Mouse (Mus musculus): ENCODE data around the gene Apobec4. TPM values are rescaled to one million over a fixed set of nuclear protein-coding genes. Genes with fewer than 3 reads are reported as not detected.

Apobec4 gene
- polyA plus RNA-seq, 1 experiment from 2014 or later = not detected

DNA sequence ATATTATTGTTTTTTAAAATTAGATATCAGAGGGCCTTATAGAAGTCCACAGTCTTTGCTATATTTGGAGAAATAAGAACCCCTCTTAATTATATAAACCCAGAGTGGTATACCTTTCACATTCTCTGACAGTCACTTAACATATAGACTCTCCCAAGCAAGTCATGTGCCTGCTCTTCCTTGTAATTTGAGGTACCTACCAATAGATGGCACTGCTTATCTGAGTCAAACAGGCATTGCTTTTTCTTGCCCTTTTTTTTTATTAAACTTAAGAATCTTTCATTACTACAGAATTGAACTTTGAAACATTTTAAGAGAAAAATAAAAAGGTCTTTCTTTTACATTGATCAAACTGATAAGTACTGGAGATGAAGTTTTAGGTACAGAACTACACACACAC lies 26.1 kb upstream of the Apobec4 start:
- no peak overlapping the region for H3K4me3 ChIP-seq (replicated peaks)
- no peaks in the 10 kb centered on the region for H3K9me3 ChIP-seq
- H3K27ac ChIP-seq = no peak overlapping the region
- H3K27me3 ChIP-seq (replicated peaks) = no peaks in the 10 kb centered on the region
- H3K36me3 ChIP-seq = no peaks in the 10 kb centered on the region
- ATAC-seq = no peak
- 0 out of 2 replicates have a peak, but pooled peaks cover 3% of the 10 kb centered on the region for H3K4me1 ChIP-seq (replicated peaks)
- no peak overlapping the region for H3K9ac ChIP-seq
- H3K4me2 ChIP-seq (replicated peaks) = no peak overlapping the region

DNA sequence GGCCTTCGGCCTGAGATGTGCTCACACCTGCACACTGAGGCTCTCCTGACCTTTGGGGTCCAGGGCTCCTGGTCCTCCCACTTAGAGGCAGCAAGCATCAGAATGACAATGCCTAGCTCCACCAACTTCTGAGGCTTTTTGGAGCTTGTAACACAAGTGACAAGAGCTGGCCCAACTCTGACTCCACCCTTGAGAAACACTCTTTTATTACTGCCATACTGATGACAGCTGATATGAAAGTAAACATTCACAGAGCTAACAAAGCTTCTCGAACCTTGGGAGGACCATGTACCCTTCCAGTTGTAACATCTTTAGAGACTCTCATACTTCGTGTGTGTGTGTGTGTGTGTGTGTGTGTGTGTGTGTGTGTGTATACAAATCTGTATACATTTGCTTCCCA lies 24.3 kb upstream of the Apobec4 start:
- 45% methylated on average over 3 of the region's 3 CpGs for WGBS
- Histone ChIP-seq H3K27me3 (replicated peaks) (no peaks in the 10 kb centered on the region), H3K9ac (no peak overlapping the region), H3K27ac (no peak overlapping the region), H3K9me3 (no peaks in the 10 kb centered on the region), H3K36me3 (no peaks in the 10 kb centered on the region), H3K4me1 (replicated peaks) (no peaks in the 10 kb centered on the region), H3K4me3 (replicated peaks) (no peak overlapping the region), H3K4me2 (replicated peaks) (no peak overlapping the region)
- peak; percentile 59 for ATAC-seq

DNA sequence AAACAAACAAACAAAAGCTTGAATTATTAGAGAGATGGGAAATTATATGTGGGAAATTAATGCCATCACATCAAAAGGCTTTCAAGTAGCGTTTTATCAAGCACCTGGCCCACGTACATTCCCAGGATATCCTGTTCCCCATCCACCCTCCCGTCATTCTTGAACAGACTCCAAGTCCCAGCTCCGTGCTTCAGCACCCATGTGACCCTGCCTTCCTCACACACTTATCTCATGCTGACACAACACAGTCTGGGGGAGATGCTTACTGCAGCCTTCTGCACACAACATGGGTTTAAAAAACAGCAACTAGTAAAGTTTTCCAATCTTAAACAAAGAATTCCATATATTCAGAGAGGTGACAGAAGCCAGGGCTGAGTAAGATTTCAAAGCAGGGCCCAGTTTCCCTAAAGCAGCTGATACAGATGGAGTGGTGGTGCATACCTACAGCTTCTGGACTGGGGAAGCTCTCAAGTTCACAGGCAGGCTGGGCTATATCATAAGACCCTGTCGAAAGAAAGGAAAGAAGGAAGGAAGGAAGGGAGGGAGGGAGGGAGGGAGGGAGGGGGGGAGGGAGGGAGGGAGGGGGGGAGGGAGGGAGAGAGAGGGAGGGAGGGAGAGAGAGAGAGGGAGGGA lies 22.6 kb upstream of the Apobec4 start:
- H3K36me3 ChIP-seq = no peaks in the 10 kb centered on the region
- H3K4me1 ChIP-seq (replicated peaks) = no peaks in the 10 kb centered on the region
- no peak overlapping the region for H3K4me2 ChIP-seq (replicated peaks)
- no peak overlapping the region for H3K9ac ChIP-seq
- 37% methylated on average over 4 of the region's 5 CpGs for WGBS
- no peaks in the 10 kb centered on the region for H3K9me3 ChIP-seq
- ATAC-seq = no peak; the same call in 1 of the 2 replicates
- no peak overlapping the region for H3K27ac ChIP-seq
- no peak overlapping the region for H3K4me3 ChIP-seq (replicated peaks)
- H3K27me3 ChIP-seq (replicated peaks) = no peaks in the 10 kb centered on the region

DNA sequence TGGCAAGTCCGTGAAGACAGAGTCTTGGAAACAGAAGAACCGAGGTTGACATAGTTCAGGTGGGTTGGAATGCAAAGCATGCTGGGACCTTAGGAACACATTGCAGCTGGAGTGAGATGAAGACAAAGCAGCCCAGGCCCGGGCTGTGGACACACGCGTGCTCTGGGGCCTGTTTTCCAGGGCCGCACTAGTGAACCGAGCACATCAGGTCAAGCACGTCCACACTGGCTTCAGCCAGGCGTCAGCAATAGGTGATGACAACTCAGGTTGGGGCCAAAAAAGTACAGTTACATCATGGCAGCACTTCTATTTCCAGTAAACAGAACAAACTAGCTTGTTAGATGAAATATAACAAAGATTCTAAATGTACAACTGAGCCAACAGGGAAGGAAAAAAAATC lies 11.6 kb upstream of the Apobec4 start:
- WGBS = 78% methylated on average over 9 of the region's 9 CpGs
- Histone ChIP-seq H3K9me3 (no peaks in the 10 kb centered on the region), H3K9ac (no peak overlapping the region), H3K4me2 (replicated peaks) (no peak overlapping the region), H3K27me3 (replicated peaks) (no peaks in the 10 kb centered on the region), H3K4me1 (replicated peaks) (no peaks in the 10 kb centered on the region), H3K4me3 (replicated peaks) (no peak overlapping the region), H3K27ac (no peak overlapping the region), H3K36me3 (no peaks in the 10 kb centered on the region)
- no peak for ATAC-seq

DNA sequence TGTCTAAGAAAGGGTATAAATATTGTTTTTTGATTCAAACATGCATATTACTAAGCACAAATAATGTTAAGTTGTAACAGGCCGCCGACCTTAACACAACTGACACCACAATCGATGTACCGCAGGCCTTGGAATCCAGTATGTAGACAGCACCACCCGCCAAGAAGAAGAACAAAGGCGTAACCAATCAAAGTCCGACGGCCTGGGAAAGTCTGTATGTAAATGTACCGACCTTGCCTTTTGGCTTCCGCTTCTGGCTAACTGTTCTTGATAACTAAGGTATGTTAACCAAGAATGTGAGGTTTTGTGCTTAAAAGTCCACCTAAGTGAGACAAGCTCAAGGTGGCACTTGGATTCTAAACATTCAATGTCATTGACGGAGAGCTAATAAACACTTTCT lies 11.0 kb upstream of the Apobec4 start:
- H3K27ac ChIP-seq = no peak overlapping the region
- H3K27me3 ChIP-seq (replicated peaks) = no peaks in the 10 kb centered on the region
- H3K36me3 ChIP-seq = no peaks in the 10 kb centered on the region
- H3K4me3 ChIP-seq (replicated peaks) = no peak overlapping the region
- H3K9ac ChIP-seq = no peak overlapping the region
- 90% methylated on average over 11 of the region's 11 CpGs for WGBS
- no peaks in the 10 kb centered on the region for H3K9me3 ChIP-seq
- no peak overlapping the region for H3K4me2 ChIP-seq (replicated peaks)
- ATAC-seq = no peak
- H3K4me1 ChIP-seq (replicated peaks) = no peaks in the 10 kb centered on the region

DNA sequence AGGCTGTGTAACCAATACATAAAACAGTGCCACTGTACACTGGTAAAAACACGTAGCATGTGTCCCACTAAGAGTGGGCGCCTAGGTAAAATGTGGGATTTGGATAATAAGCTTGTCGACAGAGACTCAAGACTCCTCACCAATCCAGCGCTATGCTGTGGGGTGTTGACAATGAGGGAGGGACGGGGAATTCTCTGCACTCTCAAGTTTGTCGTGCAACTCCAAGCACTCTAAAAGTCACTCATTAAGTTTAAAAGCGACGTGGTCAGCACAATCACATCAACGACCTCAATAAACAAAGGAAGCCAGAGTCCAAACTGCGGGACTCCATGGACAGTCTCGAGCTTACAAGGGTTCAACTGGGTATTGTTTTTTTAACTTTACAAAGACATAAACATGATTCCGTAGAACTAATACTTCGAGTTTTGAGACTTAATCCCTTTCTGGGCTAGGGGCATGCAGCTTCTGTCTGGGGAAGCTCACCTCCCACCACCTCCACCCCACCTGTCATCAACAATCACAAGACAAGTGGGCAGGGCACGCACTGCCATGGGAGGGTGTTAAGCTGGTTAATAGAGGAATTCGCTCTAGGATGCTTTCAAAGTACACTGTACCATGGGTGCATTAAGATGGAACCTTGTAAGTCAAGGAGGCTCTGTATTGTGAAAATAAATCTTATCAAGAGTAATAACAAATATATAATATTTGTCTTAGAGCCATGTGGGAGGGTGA lies 7.1 kb upstream of the Apobec4 start:
- no peaks in the 10 kb centered on the region for H3K27me3 ChIP-seq (replicated peaks)
- no peaks in the 10 kb centered on the region for H3K36me3 ChIP-seq
- H3K4me3 ChIP-seq (replicated peaks) = no peak overlapping the region
- no peak overlapping the region for H3K4me2 ChIP-seq (replicated peaks)
- H3K27ac ChIP-seq = no peak overlapping the region
- H3K9ac ChIP-seq = no peak overlapping the region
- WGBS = 51% methylated on average over 15 of the region's 15 CpGs
- H3K9me3 ChIP-seq = no peaks in the 10 kb centered on the region
- ATAC-seq = no peak
- H3K4me1 ChIP-seq (replicated peaks) = no peaks in the 10 kb centered on the region

DNA sequence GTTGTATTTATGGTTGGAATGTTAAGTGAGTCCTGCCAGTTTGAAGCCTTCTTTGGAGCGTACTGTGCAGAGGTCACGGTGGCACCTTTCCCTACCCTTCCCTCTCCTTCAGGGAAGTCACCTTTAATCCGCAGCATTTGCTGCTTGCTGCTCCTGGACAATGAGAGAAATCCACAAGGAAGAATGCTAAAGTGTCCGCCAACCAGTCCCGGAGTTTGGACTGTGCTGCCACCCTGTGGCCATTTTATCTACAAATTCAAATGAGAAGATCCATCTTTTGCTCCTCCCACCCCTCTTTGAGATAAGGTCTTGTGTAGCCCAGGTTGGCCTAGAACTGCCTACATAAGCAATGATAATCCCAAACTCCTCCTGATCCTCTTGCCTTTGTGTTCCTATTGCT lies 3.9 kb upstream of the Apobec4 start:
- Histone ChIP-seq H3K4me3 (replicated peaks) (no peak overlapping the region), H3K36me3 (no peaks in the 10 kb centered on the region), H3K4me1 (replicated peaks) (no peaks in the 10 kb centered on the region), H3K4me2 (replicated peaks) (no peak overlapping the region), H3K27ac (no peak overlapping the region), H3K27me3 (replicated peaks) (no peaks in the 10 kb centered on the region), H3K9me3 (no peaks in the 10 kb centered on the region), H3K9ac (no peak overlapping the region)
- 8% methylated on average over 5 of the region's 5 CpGs for WGBS
- ATAC-seq = peak; percentile 62

DNA sequence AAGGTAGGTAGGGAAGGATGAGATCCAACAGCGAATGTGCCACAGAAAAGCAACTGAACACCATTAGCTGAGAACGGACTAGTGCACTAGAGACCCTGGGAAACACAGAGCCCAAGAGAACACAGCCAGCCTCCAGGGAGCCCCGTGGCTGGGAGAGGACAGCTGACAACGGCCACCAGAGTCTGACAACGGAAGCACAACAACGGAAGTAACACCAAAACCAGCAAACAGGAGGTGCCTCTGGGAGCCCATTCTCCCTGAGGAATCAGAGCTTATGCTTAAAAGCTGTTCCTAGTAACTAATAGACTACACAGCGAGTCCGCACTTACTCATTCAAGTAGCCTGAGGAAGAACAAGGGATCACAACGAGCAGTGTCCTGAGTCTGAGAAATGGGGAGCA lies 1.1 kb upstream of the Apobec4 start:
- Histone ChIP-seq H3K27me3 (replicated peaks) (no peaks in the 10 kb centered on the region), H3K4me3 (replicated peaks) (no peak overlapping the region)
- WGBS = 73% methylated on average over 9 of the region's 9 CpGs

DNA sequence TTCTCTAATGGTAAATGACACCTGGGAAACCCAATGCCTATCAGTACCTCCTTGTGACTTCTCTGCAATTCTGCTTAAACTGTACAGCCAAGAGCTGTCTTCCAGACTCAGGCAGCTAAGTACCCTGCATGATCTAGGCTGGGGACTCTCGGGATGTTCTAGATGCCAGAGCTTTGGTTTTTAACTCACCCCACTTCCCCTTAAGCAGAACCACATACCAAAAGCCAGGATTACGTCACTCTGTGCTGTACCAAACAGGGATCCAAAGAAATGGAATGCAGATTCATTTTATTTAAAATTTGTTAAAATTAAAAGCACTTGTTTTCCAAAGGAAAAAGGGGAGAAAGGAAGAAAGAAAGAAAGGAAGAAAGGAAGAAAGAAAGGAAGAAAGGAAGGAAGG lies 11.4 kb downstream of the Apobec4 start:
- Histone ChIP-seq H3K4me3 (replicated peaks) (no peak overlapping the region), H3K4me1 (replicated peaks) (no peaks in the 10 kb centered on the region), H3K36me3 (no peaks in the 10 kb centered on the region), H3K4me2 (replicated peaks) (no peak overlapping the region), H3K9me3 (no peaks in the 10 kb centered on the region), H3K9ac (no peak overlapping the region), H3K27ac (no peak overlapping the region), H3K27me3 (replicated peaks) (no peaks in the 10 kb centered on the region; the same call in 1 of the 2 replicates)
- WGBS = 78% methylated on average over 2 of the region's 2 CpGs
- no peak for ATAC-seq

More for the DNA sequence above, 1.1 kb upstream of the Apobec4 start:
- no peak overlapping the region for H3K27ac ChIP-seq
- no peak for ATAC-seq
- H3K4me1 ChIP-seq (replicated peaks) = no peaks in the 10 kb centered on the region
- H3K9me3 ChIP-seq = no peaks in the 10 kb centered on the region
- H3K36me3 ChIP-seq = no peaks in the 10 kb centered on the region
- H3K9ac ChIP-seq = no peak overlapping the region
- no peak overlapping the region for H3K4me2 ChIP-seq (replicated peaks)

DNA sequence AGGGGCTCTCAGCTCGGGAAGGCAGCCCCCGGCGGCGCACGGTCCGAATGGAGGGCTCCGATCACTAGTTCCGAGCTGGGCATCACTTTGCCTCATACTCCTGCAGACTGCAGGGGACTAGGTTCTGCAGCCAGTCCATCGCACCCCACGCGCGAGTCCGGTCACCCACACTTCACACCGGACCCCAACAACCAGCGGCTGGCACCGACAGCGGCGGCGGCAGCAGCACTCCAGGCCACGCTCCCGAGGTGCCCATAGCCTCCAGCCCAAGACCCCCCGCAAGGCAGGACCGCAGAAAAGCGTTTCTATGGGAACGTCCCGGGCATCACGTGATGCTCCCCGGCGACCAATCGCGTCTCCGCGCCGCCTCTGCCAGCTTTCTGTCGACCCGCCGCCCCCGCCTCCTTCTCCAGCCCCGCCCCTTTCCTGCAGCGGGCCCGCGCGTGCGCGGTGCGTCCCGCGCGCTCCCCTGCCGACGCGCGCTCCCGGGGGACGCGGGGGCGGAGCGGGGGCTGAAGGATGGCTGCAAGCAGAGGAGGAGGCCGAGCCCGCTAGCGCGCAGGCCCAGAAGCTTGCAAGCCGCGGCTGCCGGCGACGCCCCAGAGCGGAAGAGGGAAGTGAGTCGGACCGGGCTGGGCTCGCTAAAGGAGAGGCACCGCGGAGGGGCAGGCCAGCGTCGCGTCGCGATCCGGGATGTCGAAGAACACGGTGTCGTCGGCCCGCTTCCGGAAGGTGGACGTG lies 15.9 kb downstream of the Apobec4 start, which contains the start of the genes Rgl1 and Arpc5:
Gene Rgl1, minus strand, starts transcription at position 320 of the 741 bp plus-strand sequence.
Gene Arpc5, plus strand, starts transcription at position 511 of the 741 bp plus-strand sequence.
- Histone ChIP-seq H3K4me3 (replicated peaks) (peak within 1 kb of the TSS; percentile 96), H3K9me3 (no peaks in the 10 kb centered on the region), H3K27me3 (replicated peaks) (no peaks in the 10 kb centered on the region; the same call in 1 of the 2 replicates), H3K27ac (peak within 1 kb of the TSS; percentile 89), H3K4me1 (replicated peaks) (no peaks in the 10 kb centered on the region), H3K36me3 (peaks cover 8% of the 10 kb centered on the region), H3K4me2 (replicated peaks) (peak within 1 kb of the TSS; percentile 98), H3K9ac (peak within 1 kb of the TSS; percentile 97)
- ATAC-seq = peak; percentile 99
- WGBS = under 1% methylated on average over 82 of the region's 86 CpGs

DNA sequence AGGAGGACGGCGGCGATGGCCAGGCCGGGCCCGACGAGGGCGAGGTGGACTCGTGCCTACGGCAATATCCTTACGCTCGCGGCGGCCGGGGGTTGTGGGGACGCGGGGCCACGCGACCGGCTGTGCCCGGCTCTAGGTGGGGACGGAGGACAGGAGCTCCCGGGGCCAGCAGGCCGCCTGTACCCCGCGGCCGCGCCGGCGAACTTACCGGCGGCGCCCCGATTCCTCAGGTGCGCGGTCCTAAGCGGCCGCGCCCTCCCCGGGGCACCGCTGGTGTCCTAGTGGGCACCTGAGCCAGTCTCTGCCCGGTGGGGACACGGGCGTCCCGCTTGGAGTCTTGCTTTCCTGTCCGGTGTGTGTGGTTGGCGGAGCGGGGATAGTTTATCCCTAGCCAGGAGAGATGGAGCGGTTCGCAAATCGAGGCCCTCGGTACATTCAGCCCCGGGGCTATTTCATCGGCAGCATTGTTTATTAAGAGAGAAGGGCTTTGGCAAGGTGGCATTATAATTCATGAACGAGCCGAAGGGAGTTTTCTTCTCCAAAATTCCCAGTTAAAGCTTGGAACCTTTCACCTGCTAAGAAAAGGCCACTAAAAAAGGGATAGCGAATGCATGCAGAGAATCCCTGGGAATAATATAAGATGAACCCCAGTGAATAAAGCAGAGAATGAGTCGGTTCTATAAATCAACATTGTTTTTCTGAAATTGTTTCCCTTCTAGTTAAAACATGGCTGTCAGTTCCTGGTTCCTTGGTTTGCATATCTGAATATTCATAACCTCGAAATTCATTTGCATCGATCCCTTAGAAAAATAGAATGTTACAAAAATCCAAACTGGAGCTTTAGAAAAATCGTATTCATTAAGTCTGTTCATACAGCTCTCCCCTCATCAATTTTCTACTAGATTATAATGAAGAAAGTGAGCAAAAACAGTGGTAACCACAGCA lies 16.7 kb downstream of the Apobec4 start:
- no peaks in the 10 kb centered on the region for H3K4me1 ChIP-seq (replicated peaks)
- H3K36me3 ChIP-seq = peaks cover 11% of the 10 kb centered on the region
- no peaks in the 10 kb centered on the region for H3K9me3 ChIP-seq
- H3K27me3 ChIP-seq (replicated peaks) = no peaks in the 10 kb centered on the region; the same call in 1 of the 2 replicates
- peak overlapping the region; percentile 97 for H3K9ac ChIP-seq
- 1% methylated on average over 60 of the region's 60 CpGs for WGBS
- peak overlapping the region; percentile 98 for H3K4me2 ChIP-seq (replicated peaks)
- H3K4me3 ChIP-seq (replicated peaks) = peak overlapping the region; percentile 96
- peak; percentile 77 for ATAC-seq
- peak overlapping the region; percentile 89 for H3K27ac ChIP-seq
